Mouse (Mus musculus) forebrain, embryonic 16.5 days (tissue): Measurements from ENCODE around the gene Fbxl2. TPM values are rescaled to one million over a fixed set of nuclear protein-coding genes. Genes with fewer than 3 reads are reported as not detected.

Experiments used
- ATAC-seq: fragments of 200-750 bp; cut with Nextera tagmentation; 2 replicates; pipeline ENCODE4 v1.8.0; 2017; ENCODE audit warnings: mild to moderate bottlenecking, moderate library complexity
- H3K27ac ChIP-seq: fragments of 300-500 bp; sonication (generic); 2 replicates; pipeline ENCODE4 v1.5.1; 2014; ENCODE audit warnings: low read length, control low read depth
- H3K27me3 ChIP-seq: fragments of 300-500 bp; sonication (generic); replicated peaks from 2 replicates; pipeline ENCODE4 v1.6.1; 2014; ENCODE audit warnings: low read length; ENCODE audit not compliant: control insufficient read depth, insufficient read depth
- H3K36me3 ChIP-seq: fragments of 300-500 bp; sonication (generic); 2 replicates; pipeline ENCODE4 v1.6.1; 2014; ENCODE audit not compliant: control insufficient read depth, insufficient read depth
- H3K4me1 ChIP-seq: fragments of 300-500 bp; sonication (generic); replicated peaks from 2 replicates; pipeline ENCODE4 v1.6.1; 2014; ENCODE audit warnings: low read length; ENCODE audit not compliant: control insufficient read depth, insufficient read depth
- H3K4me2 ChIP-seq: fragments of 300-500 bp; sonication (generic); 2 replicates; pipeline ENCODE4 v1.6.1; 2014; ENCODE audit warnings: mild to moderate bottlenecking, low read length, control low read depth
- H3K4me3 ChIP-seq: fragments of 300-500 bp; sonication (generic); replicated peaks from 2 replicates; pipeline ENCODE4 v1.5.1; 2014; ENCODE audit warnings: mild to moderate bottlenecking, low read length, control low read depth
- H3K9ac ChIP-seq: fragments of 300-500 bp; sonication (generic); replicated peaks from 2 replicates; pipeline ENCODE4 v1.6.1; 2014; ENCODE audit warnings: low read depth, low read length, control low read depth
- H3K9me3 ChIP-seq: fragments of 300-500 bp; sonication (generic); 2 replicates; pipeline ENCODE4 v1.6.1; 2016; ENCODE audit warnings: low read length; ENCODE audit not compliant: control insufficient read depth
- WGBS: fragments of 180-500 bp; shearing (Covaris S2); extraction: QIAGEN DNeasy Blood & Tissue Kit; methylation state at CpG from one replicate; pipeline ENCODE4 v1.1.7; 2014; 5-methylcytosine and 5-hydroxymethylcytosine counted together
- polyA plus RNA-seq: library from polyadenylated mRNA; unstranded; fragments of >200 nt; fragmentation: Nextera tagmentation; extraction: Ambion mirVana; gene quantifications from 2 replicates; pipeline ENCODE4 v1.2.1, GENCODE M21; 2015

Fbxl2 gene
- polyA plus RNA-seq, 1 experiment from 2014 or later = 26.8 TPM

DNA sequence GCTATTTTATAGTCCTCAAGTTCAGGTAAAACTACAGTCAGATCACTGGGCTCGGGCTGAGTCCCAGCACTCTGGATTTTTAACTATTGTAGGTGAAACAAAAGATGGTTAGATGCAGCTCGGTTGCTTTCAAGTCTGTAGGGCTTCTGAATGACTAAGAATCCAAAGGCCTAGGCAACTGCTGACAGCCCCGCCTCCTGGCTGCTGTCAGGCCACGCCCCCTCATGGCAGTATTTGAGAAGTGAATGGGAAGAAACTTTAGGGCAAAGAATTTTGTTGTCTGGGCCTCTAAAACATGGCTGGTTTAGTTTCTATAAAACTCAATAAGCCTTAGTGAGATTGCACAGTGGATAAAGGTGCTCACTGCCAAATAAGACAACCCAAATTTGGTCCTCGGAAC is 36.5 kb downstream of the Fbxl2 start:
- Histone ChIP-seq H3K4me1 (no peaks in the 10 kb centered on the region), H3K4me3 (no peak overlapping the region), H3K27ac (no peak overlapping the region), H3K4me2 (no peak overlapping the region), H3K9ac (no peak overlapping the region), H3K9me3 (no peaks in the 10 kb centered on the region), H3K27me3 (no peaks in the 10 kb centered on the region), H3K36me3 (no peaks in the 10 kb centered on the region)
- ATAC-seq = no peak
- WGBS = 36% methylated on average over 5 of the region's 5 CpGs

DNA sequence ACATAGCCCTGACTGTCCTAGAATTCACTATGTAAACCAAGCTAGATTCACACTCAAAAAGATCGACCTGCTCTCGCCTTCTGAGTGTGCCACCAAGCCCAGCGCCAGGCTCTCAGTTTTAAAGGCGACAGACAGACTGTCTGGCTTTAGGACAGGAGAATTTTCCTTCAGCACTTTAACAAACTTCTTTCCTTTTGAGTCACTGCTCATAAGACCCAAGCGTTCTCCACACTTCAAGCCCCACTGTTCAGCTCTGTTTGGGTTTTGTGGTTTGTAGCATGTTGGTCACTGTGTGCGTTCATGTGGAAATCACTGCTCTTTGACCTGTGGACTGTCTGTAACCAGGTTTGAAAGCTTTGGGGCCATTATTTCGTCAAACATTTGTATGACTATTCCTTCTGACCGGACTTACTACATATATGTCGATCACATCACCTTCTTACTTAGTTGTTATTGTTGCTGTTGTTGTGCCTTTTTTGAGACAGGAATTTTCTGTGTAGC is 38.1 kb downstream of the Fbxl2 start:
- 90% methylated on average over 9 of the region's 9 CpGs for WGBS
- Histone ChIP-seq H3K27ac (no peak overlapping the region), H3K4me2 (no peak overlapping the region), H3K9me3 (no peaks in the 10 kb centered on the region), H3K9ac (no peak overlapping the region), H3K36me3 (peaks cover 4% of the 10 kb centered on the region), H3K27me3 (no peaks in the 10 kb centered on the region), H3K4me3 (no peak overlapping the region), H3K4me1 (no peaks in the 10 kb centered on the region)
- ATAC-seq = no peak

DNA sequence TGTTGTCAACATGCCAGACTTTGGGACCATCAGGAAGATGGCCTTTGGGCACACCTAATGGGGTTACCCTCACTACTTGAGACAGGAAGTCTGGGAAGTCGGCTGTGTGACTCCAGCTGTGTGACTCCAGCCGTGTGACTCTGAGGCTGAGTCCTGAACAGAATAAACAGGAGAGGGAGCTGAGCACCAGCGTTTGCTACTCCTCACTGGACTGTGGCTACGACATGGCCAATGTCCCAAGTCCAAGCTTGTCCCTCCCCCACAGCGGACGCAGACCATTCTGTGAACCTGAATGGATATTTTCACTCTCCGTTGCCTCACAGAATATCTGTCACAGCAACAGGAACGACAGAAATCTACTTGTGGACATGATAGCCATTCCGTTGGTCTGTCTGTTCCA is 39.2 kb downstream of the Fbxl2 start:
- Histone ChIP-seq H3K27me3 (no peaks in the 10 kb centered on the region), H3K4me2 (no peak overlapping the region), H3K4me3 (no peak overlapping the region), H3K9ac (no peak overlapping the region), H3K27ac (no peak overlapping the region), H3K9me3 (no peaks in the 10 kb centered on the region), H3K36me3 (peaks cover 4% of the 10 kb centered on the region), H3K4me1 (no peaks in the 10 kb centered on the region)
- 79% methylated on average over 9 of the region's 9 CpGs for WGBS
- no peak for ATAC-seq

DNA sequence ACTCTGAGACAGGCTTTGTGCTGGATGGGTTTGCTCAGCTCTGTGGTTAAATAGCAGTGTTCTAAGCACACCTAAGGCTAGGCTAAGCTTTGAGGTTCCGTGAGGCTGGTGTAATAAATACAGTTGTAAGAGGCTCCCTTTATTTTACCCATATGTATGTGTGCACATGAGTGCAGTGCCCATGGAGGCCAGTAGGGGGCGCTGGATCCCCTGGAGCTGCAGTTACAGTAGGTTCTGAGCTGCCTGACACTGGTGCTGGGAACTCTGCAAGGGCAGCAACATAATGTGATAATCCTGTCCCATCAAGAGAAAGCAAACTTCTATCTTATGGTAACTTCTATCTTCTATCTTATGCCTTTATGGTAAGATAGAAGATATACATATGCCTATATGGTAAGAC is 47.7 kb downstream of the Fbxl2 start:
- WGBS = 63% methylated on average over 2 of the region's 2 CpGs
- no peak for ATAC-seq

DNA sequence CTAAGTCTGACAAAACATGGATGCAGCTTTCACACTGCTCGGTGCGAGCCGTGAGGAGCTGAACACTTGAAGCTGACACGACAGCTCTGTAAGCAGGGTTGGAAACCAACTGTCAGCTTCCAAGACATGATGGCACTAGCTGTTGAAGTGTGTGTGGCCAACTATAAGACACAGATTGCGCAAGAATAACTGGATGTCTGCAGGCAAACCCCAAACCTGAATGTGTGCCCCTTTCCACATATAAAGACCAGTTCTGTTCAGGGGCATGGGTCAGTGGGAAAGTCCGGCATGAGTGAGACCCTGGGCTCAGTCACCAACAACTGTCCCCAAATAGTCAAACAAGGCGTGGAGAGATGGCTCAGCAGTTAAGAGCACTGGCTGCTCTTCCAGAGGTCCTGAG is 53.2 kb downstream of the Fbxl2 start:
- no peaks in the 10 kb centered on the region; the same call in 1 of the 2 replicates for H3K4me1 ChIP-seq
- no peak overlapping the region for H3K27ac ChIP-seq
- H3K27me3 ChIP-seq = no peaks in the 10 kb centered on the region
- no peak overlapping the region for H3K4me2 ChIP-seq
- 92% methylated on average over 7 of the region's 7 CpGs for WGBS
- no peaks in the 10 kb centered on the region for H3K36me3 ChIP-seq
- H3K9ac ChIP-seq = no peak overlapping the region
- ATAC-seq = no peak
- H3K9me3 ChIP-seq = no peaks in the 10 kb centered on the region
- no peak overlapping the region for H3K4me3 ChIP-seq

More for the DNA sequence above, 47.7 kb downstream of the Fbxl2 start:
- Histone ChIP-seq H3K4me1 (no peaks in the 10 kb centered on the region), H3K36me3 (peaks cover 18% of the 10 kb centered on the region), H3K9me3 (0 out of 2 replicates have a peak, but pooled peaks cover 4% of the 10 kb centered on the region), H3K27ac (no peak overlapping the region), H3K4me3 (no peak overlapping the region), H3K9ac (no peak overlapping the region), H3K27me3 (no peaks in the 10 kb centered on the region), H3K4me2 (no peak overlapping the region)

DNA sequence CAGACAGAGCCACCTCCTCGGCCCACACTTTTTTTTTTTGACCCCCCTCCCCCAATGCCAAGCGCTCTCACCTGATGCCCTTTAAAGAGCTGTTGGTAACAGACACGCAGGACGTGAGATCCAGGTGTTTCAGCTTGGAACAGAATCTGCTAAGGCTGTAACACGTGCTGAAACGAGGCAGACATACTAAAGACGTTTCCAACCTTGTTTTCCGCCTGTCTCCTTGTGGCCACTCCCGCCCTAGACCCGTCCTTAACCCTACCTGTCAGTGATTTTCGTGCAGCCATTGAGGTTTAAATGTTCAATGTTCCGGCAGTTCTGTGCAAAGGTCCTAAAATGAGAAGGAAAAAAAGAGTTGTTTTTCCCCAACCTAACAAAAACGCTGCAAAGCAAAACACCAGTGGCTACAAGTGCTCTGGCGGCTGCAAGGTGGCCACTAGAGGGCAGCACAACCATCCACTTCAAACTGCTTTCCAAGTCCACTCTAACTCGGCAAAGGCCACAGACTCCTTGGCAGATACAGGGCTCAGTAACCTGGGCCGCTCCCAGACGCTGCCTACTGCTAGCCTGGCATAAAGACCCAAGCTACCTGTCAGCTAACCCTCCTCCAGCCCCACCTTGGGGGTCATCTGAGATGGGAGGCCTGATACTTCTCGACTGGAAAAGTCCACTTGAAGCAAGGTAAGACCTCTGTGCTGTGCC is 55.3 kb downstream of the Fbxl2 start:
- WGBS = 30% methylated on average over 18 of the region's 18 CpGs
- H3K27ac ChIP-seq = no peak overlapping the region

DNA sequence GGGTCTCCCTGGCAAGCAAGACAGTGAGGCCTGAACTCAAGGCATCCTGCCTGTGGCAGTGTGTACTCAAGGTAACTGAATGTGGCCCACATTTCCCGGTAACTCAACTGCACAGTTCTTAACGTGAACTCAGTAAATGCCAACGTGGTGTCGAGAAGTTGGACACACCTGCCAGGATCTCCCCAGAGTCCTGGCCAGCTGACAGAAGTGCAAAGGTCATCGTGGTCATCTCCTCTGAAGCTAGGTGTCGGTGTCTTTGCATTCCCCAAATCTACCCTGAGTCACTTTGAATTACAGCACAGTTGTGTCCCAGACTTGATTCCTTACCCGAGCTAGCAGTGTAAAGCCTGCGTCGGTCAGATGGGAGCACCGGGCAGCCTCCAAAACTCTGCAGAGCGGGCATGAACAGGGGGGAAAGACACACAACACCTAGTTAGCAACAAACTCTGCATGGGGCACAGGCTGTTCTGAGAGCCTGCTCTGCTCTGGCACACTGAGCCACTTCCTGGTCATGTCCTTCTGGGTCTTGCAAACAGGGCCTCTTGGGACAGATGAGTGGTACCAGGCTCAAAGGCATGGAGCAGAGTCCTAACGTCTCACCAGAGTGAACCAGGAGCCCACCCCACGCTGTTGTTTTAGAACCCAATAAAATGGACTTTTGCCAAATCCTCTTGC is 60.9 kb downstream of the Fbxl2 start:
- Histone ChIP-seq H3K4me2 (no peak overlapping the region), H3K9ac (no peak overlapping the region), H3K4me1 (peaks cover 11% of the 10 kb centered on the region), H3K36me3 (no peaks in the 10 kb centered on the region), H3K4me3 (no peak overlapping the region), H3K27me3 (no peaks in the 10 kb centered on the region), H3K27ac (no peak overlapping the region), H3K9me3 (no peaks in the 10 kb centered on the region)
- ATAC-seq = no peak
- whole genome bisulfite sequencing = 87% methylated on average over 13 of the region's 13 CpGs

More for the DNA sequence above, 55.3 kb downstream of the Fbxl2 start:
- Histone ChIP-seq H3K4me2 (peak overlapping the region; percentile 39), H3K9me3 (no peaks in the 10 kb centered on the region), H3K4me3 (no peak overlapping the region), H3K36me3 (no peaks in the 10 kb centered on the region), H3K4me1 (no peaks in the 10 kb centered on the region; the same call in 1 of the 2 replicates), H3K9ac (no peak overlapping the region), H3K27me3 (no peaks in the 10 kb centered on the region)
- ATAC-seq = peak; percentile 69

DNA sequence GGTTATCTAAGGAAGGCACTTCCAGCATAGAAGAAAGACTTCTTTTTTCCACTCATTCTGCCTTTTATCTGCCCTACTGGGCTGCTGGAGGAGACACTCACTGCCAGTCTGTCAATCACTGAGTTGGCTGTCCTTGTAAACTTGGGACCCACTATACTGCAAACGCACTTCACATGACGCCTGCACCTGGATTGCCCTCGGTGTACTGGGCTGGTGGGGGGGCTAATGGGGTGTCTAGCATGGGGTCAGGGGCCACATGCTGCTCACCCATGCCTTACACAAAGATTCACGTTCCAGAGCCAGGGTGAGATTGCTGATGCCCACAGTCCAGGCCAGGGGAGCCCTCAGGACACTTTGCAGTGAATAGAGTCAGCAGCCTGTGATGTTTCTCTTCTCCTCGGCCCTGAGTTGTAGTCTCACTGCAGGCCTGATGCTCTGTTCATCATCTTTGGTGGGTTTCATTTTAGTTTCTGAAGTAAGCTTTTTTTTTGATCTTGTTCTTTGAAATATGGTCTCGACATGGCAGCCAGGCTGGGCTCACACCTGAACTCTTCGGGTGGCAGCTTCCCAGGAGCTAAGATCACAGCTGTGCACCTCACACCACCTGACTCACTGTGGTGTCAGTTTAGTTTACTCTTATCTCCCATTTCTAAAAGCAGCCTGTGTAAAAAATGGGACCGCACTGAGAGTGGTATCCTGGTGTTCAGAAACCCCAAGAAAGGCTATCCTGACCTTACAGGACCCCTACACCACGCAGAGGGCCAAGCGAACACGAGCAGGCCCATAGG is 62.9 kb downstream of the Fbxl2 start:
- H3K4me1 ChIP-seq = peaks cover 11% of the 10 kb centered on the region
- no peak for ATAC-seq
- peaks cover 6% of the 10 kb centered on the region; the same call in 1 of the 2 replicates for H3K36me3 ChIP-seq
- no peaks in the 10 kb centered on the region for H3K27me3 ChIP-seq
- no peaks in the 10 kb centered on the region for H3K9me3 ChIP-seq
- H3K27ac ChIP-seq = no peak overlapping the region
- H3K4me2 ChIP-seq = no peak overlapping the region
- WGBS = 85% methylated on average over 11 of the region's 11 CpGs
- H3K9ac ChIP-seq = no peak overlapping the region
- no peak overlapping the region for H3K4me3 ChIP-seq

DNA sequence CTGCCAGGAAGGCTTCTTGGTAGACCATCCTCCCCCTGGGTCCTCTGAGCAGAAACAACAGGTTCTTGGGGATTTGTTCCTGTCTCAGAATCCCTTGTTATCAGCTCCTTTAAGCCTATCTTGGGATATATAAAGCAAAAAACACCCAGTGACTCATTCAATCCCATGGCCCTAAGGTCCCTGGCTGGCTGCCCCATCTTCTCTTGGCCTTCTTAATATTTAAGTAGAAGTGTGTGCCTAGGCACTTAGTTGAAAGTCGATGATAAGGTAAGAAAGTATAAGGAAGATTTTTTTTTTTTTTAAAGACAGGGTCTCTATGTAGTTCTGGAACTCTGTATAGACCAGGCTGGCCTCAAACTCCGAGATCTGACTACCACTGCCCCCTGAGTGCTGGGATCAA is 63.5 kb downstream of the Fbxl2 start:
- Histone ChIP-seq H3K4me2 (no peak overlapping the region), H3K4me1 (peaks cover 11% of the 10 kb centered on the region), H3K27me3 (no peaks in the 10 kb centered on the region), H3K9me3 (no peaks in the 10 kb centered on the region), H3K9ac (no peak overlapping the region), H3K27ac (no peak overlapping the region), H3K4me3 (no peak overlapping the region), H3K36me3 (peaks cover 8% of the 10 kb centered on the region; the same call in 1 of the 2 replicates)
- ATAC-seq = no peak
- 94% methylated on average over 2 of the region's 2 CpGs for WGBS
